Mouse (Mus musculus) hindbrain, embryonic 14.5 days (tissue): ENCODE data around the gene Rnf185. TPM values are rescaled to one million over a fixed set of nuclear protein-coding genes. Genes with fewer than 3 reads are reported as not detected.

Source experiments
- ATAC-seq: fragments of 200-750 bp; cut with Nextera tagmentation; 2 replicates; pipeline ENCODE4 v1.8.0; 2017; ENCODE audit warnings: moderate number of reproducible peaks, mild to moderate bottlenecking, moderate TSS enrichment, moderate library complexity; ENCODE audit not compliant: low FRiP score
- DNase-seq: peaks from one replicate; pipeline ENCODE4 v3.0.0-alpha.2; 2015; ENCODE audit warnings: low spot score
- H3K27ac ChIP-seq: fragments of 300-500 bp; sonication (generic); 2 replicates; pipeline ENCODE4 v1.5.1; 2014; ENCODE audit warnings: mild to moderate bottlenecking, moderate library complexity
- H3K27me3 ChIP-seq: fragments of 300-500 bp; sonication (generic); 2 replicates; pipeline ENCODE4 v1.6.1; 2014; ENCODE audit warnings: mild to moderate bottlenecking, low read length, mixed read lengths; ENCODE audit not compliant: control insufficient read depth, insufficient read depth
- H3K36me3 ChIP-seq: fragments of 300-500 bp; sonication (generic); replicated peaks from 2 replicates; pipeline ENCODE4 v1.6.1; 2014; ENCODE audit not compliant: control insufficient read depth, insufficient read depth
- H3K4me1 ChIP-seq: fragments of 300-500 bp; sonication (generic); replicated peaks from 2 replicates; pipeline ENCODE4 v1.6.1; 2014; ENCODE audit warnings: antibody characterized with exemption, low read length, mixed read lengths; ENCODE audit not compliant: control insufficient read depth, insufficient read depth
- H3K4me2 ChIP-seq: fragments of 300-500 bp; sonication (generic); replicated peaks from 2 replicates; pipeline ENCODE4 v1.6.1; 2014; ENCODE audit warnings: mild to moderate bottlenecking, moderate library complexity
- H3K4me3 ChIP-seq: fragments of 300-500 bp; sonication (generic); replicated peaks from 2 replicates; pipeline ENCODE4 v1.5.1; 2014; ENCODE audit warnings: mild to moderate bottlenecking, low read length
- H3K9ac ChIP-seq: fragments of 300-500 bp; sonication (generic); 2 replicates; pipeline ENCODE4 v1.6.1; 2014
- H3K9me3 ChIP-seq: fragments of 300-500 bp; sonication (generic); 2 replicates; pipeline ENCODE4 v1.6.1; 2016; ENCODE audit warnings: low read length; ENCODE audit not compliant: control insufficient read depth
- WGBS: fragments of 180-500 bp; shearing (Covaris S2); extraction: QIAGEN DNeasy Blood & Tissue Kit; methylation state at CpG from one replicate; pipeline ENCODE4 v1.1.7; 2014; 5-methylcytosine and 5-hydroxymethylcytosine counted together
- polyA plus RNA-seq: library from polyadenylated mRNA; unstranded; fragments of >200 nt; fragmentation: Nextera tagmentation; extraction: Ambion mirVana; gene quantifications from 2 replicates; pipeline ENCODE4 v1.2.1, GENCODE M21; 2014

Rnf185 gene
- polyA plus RNA-seq, 1 experiment from 2014 or later, result 46.3 TPM

GRCm38 (mm10) chr11:3374741-3375140 is 77.4 kb downstream of the Rnf185 start:
- H3K9ac ChIP-seq, result peak overlapping the region; percentile 40; the same call in 1 of the 2 replicates
- no peak overlapping the region for H3K4me3 ChIP-seq
- no peaks in the 10 kb centered on the region for H3K9me3 ChIP-seq
- 81% methylated on average over 12 of the region's 12 CpGs for WGBS
- no peak for ATAC-seq
- H3K27ac ChIP-seq, result peak overlapping the region; percentile 72; the same call in 1 of the 2 replicates
- H3K4me1 ChIP-seq, result peaks cover 28% of the 10 kb centered on the region
- H3K27me3 ChIP-seq, result no peaks in the 10 kb centered on the region
- no peaks in the 10 kb centered on the region for H3K36me3 ChIP-seq
- peak overlapping the region; percentile 27 for H3K4me2 ChIP-seq
- DNase-seq, result no peak

DNA sequence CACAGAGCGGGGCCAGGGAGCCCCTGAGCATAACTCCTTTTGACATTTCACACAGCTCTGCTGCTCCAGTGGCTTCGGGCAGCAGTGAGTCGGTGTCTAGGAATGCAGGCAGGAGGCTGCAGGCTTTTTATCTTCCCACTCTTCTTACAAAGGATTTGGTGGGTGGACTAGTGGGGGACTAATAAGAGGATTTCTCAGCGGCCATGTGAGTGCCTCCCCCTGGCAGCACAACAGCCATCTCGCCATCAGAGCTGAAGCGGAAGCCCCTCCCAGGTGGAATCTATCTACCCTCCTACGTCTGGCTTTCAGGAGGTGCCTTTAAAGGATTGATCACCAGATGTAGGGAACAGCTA is 77.9 kb downstream of the Rnf185 start:
- Histone ChIP-seq H3K4me1 (peaks cover 33% of the 10 kb centered on the region), H3K4me3 (no peak overlapping the region), H3K27ac (peak overlapping the region; percentile 72), H3K36me3 (no peaks in the 10 kb centered on the region), H3K9me3 (no peaks in the 10 kb centered on the region), H3K27me3 (no peaks in the 10 kb centered on the region), H3K4me2 (peak overlapping the region; percentile 27), H3K9ac (peak overlapping the region; percentile 40; the same call in 1 of the 2 replicates)
- DNase-seq (peak; percentile 26), ATAC-seq (no peak)
- 21% methylated on average over 7 of the region's 7 CpGs for WGBS

- Histone ChIP-seq H3K4me2 (peak overlapping the region; percentile 27), H3K9me3 (no peaks in the 10 kb centered on the region), H3K27ac (peak overlapping the region; percentile 72), H3K9ac (peak overlapping the region; percentile 40), H3K36me3 (no peaks in the 10 kb centered on the region), H3K4me1 (peaks cover 38% of the 10 kb centered on the region), H3K4me3 (no peak overlapping the region), H3K27me3 (no peaks in the 10 kb centered on the region)
- WGBS, result 41% methylated on average over 7 of the region's 7 CpGs
- no peak for ATAC-seq
- peak; percentile 25 for DNase-seq
Measured at GRCm38 (mm10) chr11:3373591-3374292, 78.4 kb downstream of the Rnf185 start.

- ATAC-seq, result no peak
- Histone ChIP-seq H3K9me3 (no peaks in the 10 kb centered on the region), H3K27me3 (no peaks in the 10 kb centered on the region), H3K27ac (peak overlapping the region; percentile 88), H3K4me2 (peak overlapping the region; percentile 68), H3K36me3 (no peaks in the 10 kb centered on the region), H3K9ac (peak overlapping the region; percentile 76), H3K4me1 (peaks cover 49% of the 10 kb centered on the region), H3K4me3 (peak overlapping the region; percentile 61)
- no peak for DNase-seq
- WGBS, result 24% methylated on average over 7 of the region's 7 CpGs
Measured at GRCm38 (mm10) chr11:3371599-3372295, 80.4 kb downstream of the Rnf185 start.

- no peaks in the 10 kb centered on the region for H3K9me3 ChIP-seq
- H3K4me1 ChIP-seq, result peaks cover 49% of the 10 kb centered on the region
- no peaks in the 10 kb centered on the region for H3K27me3 ChIP-seq
- DNase-seq (peak; percentile 89), ATAC-seq (peak; percentile 96)
- H3K36me3 ChIP-seq, result no peaks in the 10 kb centered on the region
- 1% methylated on average over 27 of the region's 27 CpGs for WGBS
- H3K4me2 ChIP-seq, result peak overlapping the region; percentile 68
- peak overlapping the region; percentile 88 for H3K27ac ChIP-seq
- peak overlapping the region; percentile 61 for H3K4me3 ChIP-seq
- H3K9ac ChIP-seq, result peak overlapping the region; percentile 76
Measured at GRCm38 (mm10) chr11:3370928-3371598, 81.1 kb downstream of the Rnf185 start.

DNA sequence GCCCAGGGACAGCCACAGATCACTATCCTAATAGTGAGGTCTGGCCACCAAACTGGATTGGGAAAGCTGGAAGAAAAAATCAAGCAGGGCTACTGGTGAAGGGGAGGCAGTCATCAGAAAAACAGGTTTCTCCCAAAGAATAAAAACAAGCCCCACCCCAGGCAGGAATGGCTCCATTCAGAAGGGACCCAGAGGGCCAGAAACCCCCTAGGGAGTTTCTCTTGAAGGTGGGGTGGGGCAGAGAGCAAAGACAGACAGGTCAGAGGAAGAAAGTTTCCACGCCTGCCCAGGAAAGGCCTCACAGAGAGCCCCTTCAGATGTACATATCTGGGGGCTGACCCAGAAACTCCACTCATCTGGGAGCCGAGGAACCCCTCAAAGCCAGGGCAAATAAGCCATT is 82.0 kb downstream of the Rnf185 start:
- H3K27ac ChIP-seq, result no peak overlapping the region
- no peak for ATAC-seq
- H3K27me3 ChIP-seq, result no peaks in the 10 kb centered on the region
- H3K9ac ChIP-seq, result peak overlapping the region; percentile 76
- H3K4me2 ChIP-seq, result peak overlapping the region; percentile 68
- peaks cover 49% of the 10 kb centered on the region for H3K4me1 ChIP-seq
- H3K36me3 ChIP-seq, result no peaks in the 10 kb centered on the region
- 81% methylated on average over 2 of the region's 2 CpGs for WGBS
- peak overlapping the region; percentile 61 for H3K4me3 ChIP-seq
- no peaks in the 10 kb centered on the region for H3K9me3 ChIP-seq
- no peak for DNase-seq

DNA sequence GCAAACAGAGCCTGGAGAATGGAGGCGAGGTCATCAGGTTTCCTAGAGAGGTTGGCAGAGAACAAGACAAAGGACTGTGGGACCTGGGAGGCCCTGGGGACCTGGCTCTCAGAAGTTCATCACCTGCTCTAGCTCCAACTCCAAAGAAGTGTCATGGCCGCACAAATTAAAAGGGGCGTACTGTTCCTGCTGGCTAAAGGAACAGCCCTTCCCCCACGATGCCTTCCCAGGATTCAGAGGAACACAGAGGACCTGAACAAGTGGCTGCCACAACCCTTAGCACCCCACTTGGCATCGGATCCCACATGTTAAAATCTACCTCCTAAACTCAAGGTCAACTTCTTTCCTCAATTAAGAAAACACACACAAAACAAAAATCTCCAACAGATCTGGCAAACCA is 82.7 kb downstream of the Rnf185 start:
- Histone ChIP-seq H3K9ac (peak overlapping the region; percentile 76), H3K9me3 (no peaks in the 10 kb centered on the region), H3K36me3 (no peaks in the 10 kb centered on the region), H3K4me3 (peak overlapping the region; percentile 61), H3K4me2 (peak overlapping the region; percentile 68), H3K27ac (no peak overlapping the region), H3K4me1 (peaks cover 48% of the 10 kb centered on the region), H3K27me3 (no peaks in the 10 kb centered on the region)
- no peak for ATAC-seq
- DNase-seq, result no peak
- 76% methylated on average over 5 of the region's 5 CpGs for WGBS

GRCm38 (mm10) chr11:3368983-3369382 is 83.2 kb downstream of the Rnf185 start:
- no peak for DNase-seq
- ATAC-seq, result no peak
- H3K4me3 ChIP-seq, result peak overlapping the region; percentile 61
- WGBS, result 67% methylated on average over 7 of the region's 7 CpGs
- no peak overlapping the region for H3K27ac ChIP-seq
- peaks cover 44% of the 10 kb centered on the region for H3K4me1 ChIP-seq
- H3K9ac ChIP-seq, result peak overlapping the region; percentile 76; the same call in 1 of the 2 replicates
- no peaks in the 10 kb centered on the region for H3K9me3 ChIP-seq
- H3K4me2 ChIP-seq, result peak overlapping the region; percentile 68
- H3K27me3 ChIP-seq, result no peaks in the 10 kb centered on the region
- H3K36me3 ChIP-seq, result no peaks in the 10 kb centered on the region

- no peaks in the 10 kb centered on the region; the same call in 1 of the 2 replicates for H3K36me3 ChIP-seq
- no peak for ATAC-seq
- no peak overlapping the region for H3K4me2 ChIP-seq
- H3K4me3 ChIP-seq, result no peak overlapping the region
- no peak for DNase-seq
- WGBS, result 87% methylated on average over 7 of the region's 7 CpGs
- H3K9me3 ChIP-seq, result 0 out of 2 replicates have a peak, but pooled peaks cover 4% of the 10 kb centered on the region
- H3K27me3 ChIP-seq, result no peaks in the 10 kb centered on the region
- peaks cover 31% of the 10 kb centered on the region for H3K4me1 ChIP-seq
- no peak overlapping the region for H3K9ac ChIP-seq
- no peak overlapping the region for H3K27ac ChIP-seq
Measured at GRCm38 (mm10) chr11:3366411-3366810, 85.8 kb downstream of the Rnf185 start.
